Mouse (Mus musculus) macrophage (primary cell): ENCODE measurements around the gene Ncoa5. TPM values are rescaled to one million over a fixed set of nuclear protein-coding genes. Genes with fewer than 3 reads are reported as not detected.

Experiments
- polyA plus RNA-seq: library from polyadenylated mRNA; stranded (reverse); fragments of 250-400 nt; gene quantifications from 3 replicates; pipeline ENCODE4 v1.2.4, GENCODE M21; 2018; ENCODE audit warnings: inconsistent platforms

Ncoa5 gene
- polyA plus RNA-seq, 1 experiment from 2014 or later: 27.6 TPM

Other genes with a start within 250 kb of the Ncoa5 start
- 7.1 to 8.5 TPM (median 7.3 TPM) in 3 replicates for gene Snx21, start 249.0 kb downstream of the Ncoa5 start, polyA plus RNA-seq
- 9.7 to 17.7 TPM (median 17.1 TPM) in 3 replicates for gene Acot8, start 230.0 kb downstream of the Ncoa5 start, polyA plus RNA-seq
- gene Zswim3, start 229.8 kb downstream of the Ncoa5 start, polyA plus RNA-seq: 3.3 to 3.6 TPM (median 3.4 TPM) in 3 replicates
- 4.8 to 5.4 TPM (median 5.2 TPM) in 3 replicates for gene Zswim1, start 212.2 kb downstream of the Ncoa5 start, polyA plus RNA-seq
- gene Spata25, start 206.3 kb downstream of the Ncoa5 start, polyA plus RNA-seq: 0.80 TPM in 1 of 3 replicates, not detected in the others
- gene Ctsa, start 202.0 kb downstream of the Ncoa5 start, polyA plus RNA-seq: 1,416 to 1,739 TPM (median 1,652 TPM) in 3 replicates
- 3.9 to 17.8 TPM (median 7.7 TPM) in 3 replicates for gene Neurl2, start 201.4 kb downstream of the Ncoa5 start, polyA plus RNA-seq
- 538 to 865 TPM (median 584 TPM) in 3 replicates for gene Pltp, start 177.2 kb downstream of the Ncoa5 start, polyA plus RNA-seq
- gene Pcif1, start 155.6 kb downstream of the Ncoa5 start, polyA plus RNA-seq: 14.5 to 26.1 TPM (median 19.1 TPM) in 3 replicates
- 6.8 to 9.1 TPM (median 7.0 TPM) in 3 replicates for gene Zfp335, start 123.1 kb downstream of the Ncoa5 start, polyA plus RNA-seq
- gene Mmp9, start 94.1 kb downstream of the Ncoa5 start, polyA plus RNA-seq: 0.22 to 2.2 TPM (median 0.77 TPM) in 3 replicates
- gene Slc12a5, start 74.1 kb downstream of the Ncoa5 start, polyA plus RNA-seq: not detected in 3 replicates
- 6.5 to 14.8 TPM (median 7.5 TPM) in 3 replicates for gene Cd40, start 20.8 kb upstream of the Ncoa5 start, polyA plus RNA-seq
- not detected in 3 replicates for gene 1700025C18Rik, start 55.9 kb upstream of the Ncoa5 start, polyA plus RNA-seq
- not detected in 3 replicates for gene Cdh22, start 200.0 kb upstream of the Ncoa5 start, polyA plus RNA-seq